Mouse (Mus musculus) T-helper 1 cell (primary cell): ENCODE data around the gene E2f8.

ENCODE experiments used
- in situ Hi-C: fragments of 300-600 bp; cut with MboI, MseI; formaldehyde crosslinking; loops from one replicate; pipeline ENCODE4 v1.15.1; 2025; ENCODE audit warnings: high pct_unique_total_duplicates

Gene E2f8

DNA sequence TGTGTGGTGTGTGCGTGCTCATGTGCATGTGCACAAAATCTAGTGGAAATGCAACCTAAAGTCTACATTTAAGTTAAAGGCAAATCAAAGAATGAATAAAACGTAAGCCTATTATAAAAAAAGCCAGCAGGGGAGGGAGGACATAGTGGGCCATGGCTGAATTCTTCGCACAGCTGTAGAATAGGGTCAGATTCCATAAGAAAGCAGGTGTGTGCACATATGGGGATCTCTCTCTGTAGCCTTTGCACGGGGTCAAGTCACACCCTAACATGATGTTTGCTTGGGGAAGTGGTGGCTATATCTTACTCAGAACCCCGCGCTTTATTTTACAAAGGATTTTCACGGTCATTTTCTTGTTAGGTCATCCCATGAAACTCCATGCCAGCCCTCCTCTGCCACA lies 11.7 kb upstream of the E2f8 start:
- in situ Hi-C loops = loop anchor here (10.0 kb wide), 1 partner anchor 222 kb away; no protein-coding TSS in a partner anchor

DNA sequence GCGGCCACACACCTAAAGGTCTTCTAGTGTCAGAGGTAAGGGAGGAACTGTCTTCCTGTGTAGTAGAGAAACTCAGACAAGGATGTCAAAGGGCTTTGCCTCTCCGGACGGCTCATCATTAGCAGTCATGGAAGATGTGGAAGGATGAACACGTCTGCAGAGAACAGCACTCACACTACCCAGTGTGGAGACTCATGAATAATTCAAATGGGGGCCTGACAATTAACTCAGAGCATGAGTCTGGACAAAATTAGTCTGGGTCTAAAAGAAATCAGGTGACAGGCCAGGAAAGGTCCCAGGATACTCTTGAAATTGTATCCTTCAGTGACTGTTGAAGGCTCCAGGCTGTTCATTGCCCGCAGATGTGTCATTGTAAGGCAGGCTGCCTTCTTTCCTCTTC lies 9.6 kb upstream of the E2f8 start:
- in situ Hi-C loops = loop anchor here (10.0 kb wide), 1 partner anchor 224 kb away; no protein-coding TSS in a partner anchor

DNA sequence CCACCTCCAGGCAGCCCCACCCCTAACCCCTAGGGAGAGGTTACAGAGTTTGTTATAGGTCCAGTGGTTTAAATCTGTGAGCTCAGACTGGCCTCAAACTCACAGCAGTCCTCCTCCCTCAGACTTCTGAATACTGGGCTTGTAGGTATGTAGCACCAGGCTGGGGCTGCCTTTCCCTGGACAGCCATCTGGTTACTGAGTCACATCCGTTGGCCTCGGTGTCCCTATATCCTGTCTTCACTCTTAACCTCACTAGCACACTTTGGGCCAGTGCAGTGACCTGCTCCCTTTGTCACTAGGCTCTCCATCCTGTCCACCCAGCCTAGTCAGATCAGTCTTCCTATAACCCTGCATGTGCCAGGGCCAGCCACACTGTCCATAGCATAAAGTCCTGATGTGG lies 7.4 kb upstream of the E2f8 start:
- in situ Hi-C loops = no loop called here

DNA sequence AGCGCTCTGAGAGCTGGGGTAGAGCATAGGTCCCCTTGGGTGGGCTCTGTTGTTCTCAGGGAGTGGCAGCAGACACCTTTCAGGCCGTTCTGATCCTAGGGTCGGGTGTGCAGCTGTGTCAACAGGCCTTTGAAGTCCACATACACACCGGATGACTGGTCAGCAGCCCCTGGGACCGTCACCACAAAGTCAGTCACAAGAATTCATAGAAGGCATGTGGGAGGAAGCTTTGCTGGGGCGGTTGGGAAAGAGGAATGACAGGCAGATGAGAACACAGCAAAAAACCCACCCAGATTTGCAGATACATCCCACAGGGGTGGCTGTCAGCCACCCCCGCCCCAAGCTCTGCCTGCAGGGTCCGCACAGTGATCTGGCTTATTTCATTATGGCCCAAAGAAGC lies 6.6 kb upstream of the E2f8 start:
- in situ Hi-C loops = no loop called here

DNA sequence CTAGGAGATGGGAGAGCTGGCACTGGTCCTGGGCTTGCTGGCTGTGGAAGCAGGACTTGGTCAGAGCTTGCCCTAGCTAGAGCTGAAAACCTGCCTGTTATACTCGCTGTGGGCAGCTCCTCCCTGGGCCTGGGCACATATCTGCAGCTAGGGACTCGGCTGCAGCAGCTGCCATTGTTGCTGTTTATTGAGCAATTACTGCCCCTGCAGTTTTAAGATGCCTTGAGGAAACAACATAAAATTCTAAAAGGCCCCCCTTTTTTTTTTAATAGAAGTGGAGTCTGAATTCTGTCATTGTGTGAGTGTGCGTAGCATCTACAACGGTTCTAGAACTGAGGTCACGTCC lies 2.8 kb upstream of the E2f8 start:
- in situ Hi-C loops = no loop called here

DNA sequence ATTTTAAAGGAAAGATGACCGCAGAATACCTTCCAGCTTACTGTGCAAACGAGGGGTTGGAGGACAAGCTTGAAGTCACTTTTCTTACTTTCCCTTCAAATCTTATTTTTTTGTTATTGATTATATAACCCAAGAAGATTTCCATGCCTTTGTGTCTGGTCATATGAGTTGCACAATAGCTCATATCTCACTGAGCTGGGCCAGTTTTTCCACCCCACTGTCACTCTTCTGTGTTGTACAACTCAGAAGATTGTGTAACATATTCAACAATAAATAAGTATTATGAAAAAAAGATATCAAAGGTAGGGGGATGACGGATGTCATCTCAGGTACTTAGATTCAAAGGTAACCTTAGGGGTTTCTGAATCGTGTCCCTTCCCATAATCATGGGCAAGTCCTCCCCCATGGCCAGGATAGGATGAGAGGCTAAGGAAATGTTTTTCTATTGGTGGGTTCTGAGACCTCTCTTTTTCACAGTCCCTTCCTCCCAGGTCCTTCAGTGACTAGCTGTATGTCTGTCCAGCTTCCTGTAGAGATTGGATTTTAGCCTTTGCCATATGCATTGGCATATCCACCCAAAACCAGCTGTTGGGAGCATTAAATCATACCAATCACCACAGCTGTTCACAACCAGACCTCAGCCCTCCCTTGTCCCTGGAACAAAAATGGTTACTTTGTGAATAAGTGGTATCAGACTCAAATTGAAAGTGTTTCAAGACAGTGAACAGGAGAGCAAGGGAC lies 2.3 kb upstream of the E2f8 start:
- in situ Hi-C loops = no loop called here

DNA sequence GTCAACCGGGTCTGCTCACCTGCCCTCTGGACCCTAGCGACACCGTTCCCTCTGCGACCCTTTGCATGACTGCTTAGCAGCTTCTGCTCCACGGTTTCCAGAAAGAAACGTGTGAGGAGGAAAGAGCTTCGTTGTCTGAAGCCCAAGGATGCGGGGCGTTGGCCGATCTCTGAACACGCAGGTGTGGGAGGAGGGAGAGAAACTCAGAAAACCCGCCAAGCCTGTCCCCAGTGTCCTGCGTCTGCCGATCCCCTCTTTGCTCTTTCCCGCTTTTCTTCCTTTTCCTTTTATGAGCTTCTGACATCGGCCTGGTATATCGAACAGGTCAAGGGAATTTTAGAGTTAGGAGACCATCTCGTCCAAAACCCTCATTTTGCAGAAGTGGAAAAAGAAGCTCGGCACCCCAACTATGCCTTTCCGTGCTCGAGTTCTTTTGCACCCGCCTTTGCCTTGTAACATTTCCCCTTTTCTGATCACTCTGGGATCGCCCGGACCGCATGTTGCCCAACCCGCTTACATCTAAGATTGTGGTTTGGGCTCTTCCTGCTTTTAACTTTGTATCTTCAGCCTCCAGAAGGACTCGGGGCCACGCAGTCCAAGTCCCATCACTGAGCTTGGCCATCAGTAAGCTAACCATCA lies 694 bp upstream of the E2f8 start:
- in situ Hi-C loops = no loop called here

DNA sequence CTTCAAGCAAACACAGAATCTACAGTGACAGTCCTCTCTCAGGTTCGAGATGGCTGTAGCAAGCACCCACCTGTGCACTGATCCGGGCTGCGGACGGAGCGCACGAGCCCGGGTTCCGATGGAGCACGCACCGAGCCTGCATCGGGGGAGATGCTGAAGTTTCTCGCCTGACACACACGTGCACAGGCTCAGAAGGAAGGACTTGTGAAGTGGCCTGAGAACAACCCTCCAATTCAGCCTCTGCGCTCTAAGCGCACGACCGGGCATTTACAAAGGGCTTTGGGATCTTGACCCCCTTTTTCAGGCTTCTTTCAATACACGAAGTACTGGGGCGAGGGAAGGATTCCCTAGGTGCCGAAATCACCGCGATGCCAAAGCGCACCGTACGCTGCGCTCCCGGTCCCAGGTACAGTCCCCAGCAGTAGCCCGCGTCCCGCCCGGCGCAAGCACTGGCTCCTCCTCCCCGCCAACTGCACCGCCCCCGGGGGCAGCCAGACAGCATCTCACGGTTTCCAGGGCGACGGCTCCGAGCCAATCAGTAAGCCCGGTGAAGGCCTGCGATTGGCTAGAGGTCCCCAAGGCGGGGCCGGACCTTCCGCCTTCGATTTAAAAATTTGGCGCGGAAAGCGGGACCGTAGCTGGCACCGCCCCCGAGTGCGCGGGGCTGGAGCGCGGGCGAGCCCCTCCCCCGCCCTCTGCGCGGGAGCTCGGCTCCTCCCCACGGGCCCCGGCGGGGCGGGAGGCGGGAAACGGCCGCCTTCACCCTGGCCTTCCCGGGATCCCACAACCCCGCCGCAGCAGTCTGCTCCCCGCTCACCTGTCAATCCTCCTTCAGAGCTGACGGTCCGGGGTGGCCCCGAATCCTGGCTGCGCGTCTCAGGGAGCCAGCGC lies 560 bp downstream of the E2f8 start:
- in situ Hi-C loops = no loop called here

DNA sequence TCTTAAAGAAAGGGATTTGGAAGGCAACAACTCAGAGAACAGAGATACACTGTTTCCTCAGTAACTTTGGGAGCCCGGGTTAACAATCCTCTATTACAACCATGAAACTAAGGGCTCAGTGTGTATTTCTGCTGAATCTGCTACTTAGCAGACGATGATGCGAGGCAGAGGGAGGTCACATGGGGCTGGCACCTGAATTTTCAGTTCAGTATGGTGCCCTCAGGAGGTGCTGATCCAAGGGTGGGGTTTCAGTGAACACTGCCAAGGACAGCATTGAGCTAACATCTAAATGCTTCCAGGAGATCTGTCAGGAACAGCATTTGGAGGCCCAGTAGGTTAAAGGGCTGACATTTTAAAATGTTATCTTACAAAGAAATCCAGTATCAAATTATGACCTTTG lies 1.8 kb downstream of the E2f8 start:
- in situ Hi-C loops = loop anchor here (5.0 kb wide), 2 partner anchors 127 to 898 kb away; partner anchors contain the start of gene Prmt3

DNA sequence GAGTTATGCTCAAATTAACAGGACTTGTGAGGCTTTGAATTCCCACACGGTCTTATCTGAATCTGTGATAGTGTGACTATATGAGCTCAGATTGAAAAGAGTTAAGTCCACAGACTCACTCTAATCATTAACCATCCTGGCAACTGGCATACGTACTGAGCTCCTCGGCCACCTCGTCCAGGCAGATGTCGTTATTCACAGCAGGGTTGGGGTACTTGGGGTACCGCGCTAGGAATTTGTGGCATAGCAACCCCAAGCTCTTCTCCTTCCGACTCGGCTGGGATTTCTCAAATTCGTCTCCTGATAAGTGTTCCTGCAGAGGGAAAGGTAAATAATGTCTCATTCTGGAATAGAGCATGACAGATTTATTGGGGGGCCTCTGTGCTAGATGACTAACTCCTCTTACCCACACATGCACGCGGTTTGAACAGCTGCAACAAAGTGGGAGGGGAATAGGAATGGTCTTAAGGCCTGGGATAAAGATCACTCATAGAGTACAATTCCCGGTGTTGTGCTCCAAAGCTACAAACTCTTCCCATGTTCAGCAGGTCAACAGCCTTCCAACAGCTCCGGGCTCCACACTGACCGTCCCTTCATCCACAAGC lies 3.5 kb downstream of the E2f8 start:
- in situ Hi-C loops = loop anchor here (5.0 kb wide), 2 partner anchors 126 to 899 kb away; partner anchors contain the start of gene Prmt3

DNA sequence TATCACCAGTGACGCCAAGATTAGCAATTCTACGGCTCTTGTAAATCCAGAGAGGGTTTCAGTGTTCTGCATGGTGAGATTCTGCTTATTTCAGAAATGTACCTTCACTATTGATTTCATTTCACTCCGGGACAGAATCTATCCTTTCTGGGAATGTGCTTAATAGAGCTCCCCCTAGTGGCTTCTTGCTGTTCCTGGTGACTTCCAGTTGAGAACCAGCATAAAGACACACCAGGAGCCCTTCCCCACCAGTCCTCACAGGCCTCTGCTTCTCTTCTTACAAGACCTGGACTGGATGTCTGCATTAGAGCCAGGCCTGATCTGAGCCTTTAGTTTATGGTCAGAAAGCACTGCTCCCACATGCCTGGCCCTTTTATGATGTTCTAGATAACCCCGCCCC lies 4.9 kb downstream of the E2f8 start:
- in situ Hi-C loops = loop anchor here (5.0 kb wide), 2 partner anchors 124 to 901 kb away; partner anchors contain the start of gene Prmt3

DNA sequence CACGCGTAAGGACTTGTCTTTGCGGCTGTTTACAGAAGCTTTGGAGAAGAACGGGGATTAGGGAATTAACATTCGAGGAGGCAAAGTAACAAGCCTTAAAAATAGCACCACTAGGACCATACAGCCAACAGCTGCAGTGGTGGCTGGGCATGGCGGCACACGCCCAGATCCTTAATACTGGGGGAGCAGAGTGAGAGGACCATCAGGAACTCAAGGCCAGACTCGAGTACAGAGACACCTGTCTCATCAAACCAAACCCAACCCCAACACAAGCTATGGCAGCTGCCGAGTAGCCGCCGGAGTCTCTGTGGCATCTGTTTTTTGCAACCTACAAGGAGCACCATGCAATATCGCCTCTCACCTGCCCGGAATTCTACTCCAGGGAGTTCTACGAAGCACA lies 6.3 kb downstream of the E2f8 start:
- in situ Hi-C loops = loop anchor here (5.0 kb wide), 2 partner anchors 123 to 902 kb away; partner anchors contain the start of gene Prmt3

DNA sequence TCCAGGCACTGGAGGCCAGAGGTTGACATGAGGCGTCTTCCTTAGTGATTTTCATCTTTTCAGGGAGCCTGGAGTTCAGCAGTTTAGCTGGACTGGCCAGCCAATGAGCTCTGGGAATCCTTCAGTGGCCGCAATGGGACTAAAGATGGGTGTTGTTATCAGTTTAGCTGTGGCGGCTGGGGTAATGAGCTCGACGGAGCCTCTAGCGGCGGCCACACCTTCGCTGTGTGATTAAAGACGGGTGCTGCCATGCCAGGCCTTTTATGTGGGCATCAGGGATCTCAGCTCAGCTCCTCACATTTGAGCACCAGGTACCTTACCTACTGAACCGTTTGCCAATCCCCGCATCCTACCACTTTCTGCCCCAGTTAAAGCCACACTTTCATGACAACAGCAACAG lies 10.1 kb downstream of the E2f8 start:
- in situ Hi-C loops = no loop called here

DNA sequence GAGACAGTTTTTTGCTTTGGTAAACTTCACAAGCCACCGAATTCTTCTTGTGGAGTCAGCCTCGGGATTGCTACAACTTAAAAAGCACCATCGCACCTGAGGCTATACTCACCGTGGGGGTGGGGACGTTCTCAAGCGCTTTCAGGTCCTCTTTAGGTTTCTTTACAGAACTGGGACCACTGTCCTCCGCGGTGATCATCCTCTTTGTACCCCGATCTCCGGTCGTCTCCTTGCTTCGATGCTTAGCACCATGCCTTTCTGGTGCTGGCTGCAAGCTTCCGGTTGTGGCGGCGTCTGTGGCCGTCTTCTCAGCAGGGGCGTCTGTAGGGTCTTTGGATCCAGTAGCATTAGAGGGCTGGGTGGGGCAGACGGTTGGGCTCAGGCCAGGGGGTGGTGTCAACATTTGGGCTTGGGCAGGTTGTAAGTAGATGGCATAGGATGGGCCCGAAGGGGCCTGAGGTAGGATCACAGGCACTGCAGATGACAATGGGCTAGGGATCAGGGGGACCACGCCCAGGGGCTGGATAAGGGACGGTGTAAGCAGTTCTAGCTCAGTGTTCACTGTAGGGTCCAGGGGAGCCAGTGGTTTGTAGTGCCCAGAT lies 10.7 kb downstream of the E2f8 start:
- in situ Hi-C loops = no loop called here

DNA sequence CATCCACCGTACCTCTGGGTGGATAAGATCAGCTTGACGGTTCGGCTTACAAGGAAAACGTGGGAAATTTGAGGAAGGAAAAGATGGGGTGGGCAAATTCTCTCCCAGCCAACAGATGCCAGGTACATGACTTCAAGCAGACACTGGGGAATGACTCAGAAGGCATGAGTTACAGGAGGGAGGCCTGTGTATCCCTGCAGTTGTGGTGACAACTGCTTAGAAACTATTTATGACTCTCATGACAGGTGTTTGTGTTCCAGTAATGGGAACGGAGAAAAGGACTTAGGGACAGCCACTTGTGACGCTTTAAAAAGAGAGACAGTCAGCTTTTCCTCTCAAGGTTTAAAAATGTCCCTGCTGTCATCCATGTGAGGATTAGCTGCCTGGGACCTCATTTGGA lies 11.3 kb downstream of the E2f8 start:
- in situ Hi-C loops = no loop called here

DNA sequence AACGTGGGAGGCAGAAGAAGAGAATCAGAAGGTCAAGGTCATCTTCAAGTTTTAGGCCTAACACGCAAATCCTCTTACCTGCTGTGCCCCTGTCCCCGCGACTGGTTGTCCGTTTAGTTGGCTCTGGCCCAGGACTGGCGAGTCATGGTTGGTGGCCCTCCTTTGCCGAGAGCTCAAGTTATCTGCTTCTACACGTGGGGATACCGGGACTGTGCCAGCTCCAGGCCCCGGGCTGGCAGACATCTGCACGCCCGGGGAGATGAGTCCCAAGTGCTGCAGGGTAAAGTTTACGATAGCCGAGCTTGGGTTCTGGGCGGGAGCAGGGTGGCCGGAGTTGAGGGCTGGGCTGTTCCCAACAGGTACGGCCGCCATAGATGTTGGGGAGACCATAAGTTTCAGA lies 13.8 kb downstream of the E2f8 start:
- in situ Hi-C loops = loop anchor here (5.0 kb wide), 1 partner anchor 70 kb away; no protein-coding TSS in a partner anchor

DNA sequence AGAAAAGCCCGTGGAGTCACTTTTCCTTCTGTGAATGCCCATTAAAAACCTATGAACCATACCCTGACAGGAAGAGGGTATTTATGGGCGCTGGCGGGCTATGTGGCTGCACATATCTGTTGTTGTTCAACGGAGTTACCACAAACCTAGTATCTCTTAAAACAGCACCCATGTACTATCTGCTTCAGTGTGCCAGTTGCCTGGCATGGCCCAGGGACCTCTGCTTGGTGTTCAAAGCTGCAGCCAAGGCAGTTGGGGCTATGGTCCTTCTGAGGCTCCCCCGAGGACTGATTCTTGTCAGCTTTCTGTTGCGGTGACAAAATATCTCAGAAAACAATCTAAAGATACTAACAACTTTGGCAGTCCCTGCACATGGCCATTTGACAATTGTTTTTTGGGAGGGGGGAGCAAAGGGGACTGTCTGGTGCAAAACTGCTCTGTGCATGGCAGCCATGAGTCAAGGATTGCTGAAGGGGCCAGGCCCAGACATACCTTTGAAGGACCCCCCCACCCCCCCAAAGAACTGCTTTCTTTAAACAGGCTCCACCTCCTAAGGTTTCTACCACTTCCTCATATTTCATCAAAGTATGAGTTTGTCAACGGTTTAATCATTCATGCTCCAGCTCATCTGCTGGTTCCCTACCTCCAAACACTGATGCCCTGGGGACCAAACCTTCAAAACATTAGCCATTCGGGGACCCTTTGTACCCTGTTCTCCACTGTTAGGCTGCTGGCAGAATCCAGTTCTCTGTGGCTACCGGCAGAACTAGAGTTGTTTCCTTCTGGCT lies 16.5 kb downstream of the E2f8 start:
- in situ Hi-C loops = loop anchor here (5.0 kb wide), 1 partner anchor 68 kb away; no protein-coding TSS in a partner anchor

DNA sequence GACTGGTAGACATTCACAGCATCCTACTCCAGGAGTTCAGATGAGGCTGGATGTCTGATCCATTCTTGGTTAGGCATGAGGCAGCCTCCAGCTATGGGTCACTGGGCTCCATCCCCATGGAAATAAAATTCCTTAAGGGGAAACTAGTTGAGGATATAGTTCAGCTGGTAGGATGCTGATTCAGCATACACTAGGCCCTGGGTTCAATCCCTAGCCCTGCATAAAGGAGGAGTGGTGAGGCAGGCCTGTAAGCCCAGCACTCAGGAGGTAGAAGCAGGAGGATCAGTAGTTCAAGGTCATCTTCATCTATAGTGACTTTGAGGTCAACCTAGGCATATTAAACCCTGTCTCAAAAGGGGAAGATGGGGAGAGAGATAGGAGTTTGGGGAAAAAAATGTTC lies 17.2 kb downstream of the E2f8 start:
- in situ Hi-C loops = no loop called here

DNA sequence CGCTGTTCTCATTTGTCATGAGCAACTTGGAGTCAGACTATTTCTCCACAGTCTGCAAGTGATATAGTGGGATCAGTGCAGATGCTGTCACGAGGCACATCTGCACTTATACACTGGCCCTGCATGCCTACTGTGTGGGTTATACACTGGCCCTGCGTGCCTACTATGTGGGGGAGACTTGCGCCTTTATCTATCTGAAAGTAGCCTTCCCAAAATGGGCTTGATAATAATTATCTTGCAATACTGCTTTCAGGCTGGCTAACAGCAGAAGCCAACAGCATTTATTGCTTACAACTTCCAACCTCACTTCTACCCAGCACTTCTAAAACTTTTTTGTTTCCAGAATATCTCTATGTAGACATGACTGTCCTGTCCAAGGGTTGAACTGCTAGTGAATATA lies 19.6 kb downstream of the E2f8 start:
- in situ Hi-C loops = no loop called here

DNA sequence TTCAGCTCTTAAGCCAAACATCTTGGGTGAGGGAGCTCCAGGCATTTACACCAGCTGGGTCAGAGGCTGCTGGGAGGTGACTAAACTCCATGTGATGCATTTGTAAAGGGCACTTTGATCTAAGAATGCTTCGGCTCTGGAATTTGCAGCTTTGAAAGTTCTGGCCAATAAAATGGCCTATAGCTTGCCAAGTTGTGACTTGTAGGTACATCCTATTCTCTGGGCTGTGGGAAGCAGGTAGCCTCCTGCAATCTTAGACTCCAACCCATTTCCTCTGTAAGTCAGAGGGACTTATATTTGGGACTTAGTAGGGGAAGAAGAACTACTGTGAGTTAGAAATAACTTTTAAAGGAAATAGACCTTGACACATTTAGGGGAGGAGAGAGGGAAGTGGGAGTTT lies 20.4 kb downstream of the E2f8 start:
- in situ Hi-C loops = no loop called here
